Mouse (Mus musculus) kidney, adult 8-10 months (tissue): ENCODE measurements around the gene Memo1.
A peak's percentile ranks its signal among the peaks of the same experiment; 100 is the strongest.

Experiments used
- DNase-seq, 2 experiments: peaks; one replicate each; pipeline ENCODE4 v3.0.0; 2022

The Memo1 gene

DNA sequence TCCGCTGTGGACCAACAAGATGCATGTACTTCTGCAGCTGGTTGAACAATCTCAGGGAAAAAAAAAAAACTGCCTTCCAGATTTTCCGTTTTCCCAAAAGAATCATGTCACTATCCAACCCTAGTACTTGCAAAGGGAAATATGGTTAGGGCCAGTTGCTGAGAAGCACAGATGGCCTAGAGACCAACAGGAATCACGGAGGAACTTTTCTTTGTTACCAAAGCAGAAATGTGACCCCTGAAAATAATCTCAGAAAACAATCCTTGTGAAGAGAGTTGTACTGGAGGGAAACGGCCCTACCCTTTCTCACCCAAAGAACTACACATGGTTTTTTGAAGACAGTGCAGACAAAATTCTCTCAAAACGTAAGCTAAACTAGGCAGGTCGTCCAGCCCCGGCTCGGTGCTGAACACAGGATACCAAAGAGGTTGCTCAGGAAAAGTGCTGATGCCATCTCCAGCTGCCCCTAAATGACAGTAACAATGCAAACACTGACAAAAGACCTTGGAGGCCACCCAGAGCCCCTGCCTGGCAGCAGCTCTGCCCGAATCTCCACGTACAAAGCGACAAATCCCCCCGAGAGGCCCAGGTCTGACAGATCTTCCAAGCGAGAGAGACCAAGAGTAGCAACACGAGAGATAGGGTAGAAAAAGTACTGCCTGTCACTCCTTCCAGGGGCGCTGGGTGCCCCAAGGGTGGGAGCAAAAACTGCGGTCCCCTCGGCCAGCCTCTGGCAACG, 1.5 kb downstream of the Memo1 start:
- peak in 1 of 2 experiments; percentile 25 for DNase-seq

GRCm38 (mm10) chr17:74291640-74292361, 3.5 kb downstream of the Memo1 start:
- no peak for DNase-seq

DNA sequence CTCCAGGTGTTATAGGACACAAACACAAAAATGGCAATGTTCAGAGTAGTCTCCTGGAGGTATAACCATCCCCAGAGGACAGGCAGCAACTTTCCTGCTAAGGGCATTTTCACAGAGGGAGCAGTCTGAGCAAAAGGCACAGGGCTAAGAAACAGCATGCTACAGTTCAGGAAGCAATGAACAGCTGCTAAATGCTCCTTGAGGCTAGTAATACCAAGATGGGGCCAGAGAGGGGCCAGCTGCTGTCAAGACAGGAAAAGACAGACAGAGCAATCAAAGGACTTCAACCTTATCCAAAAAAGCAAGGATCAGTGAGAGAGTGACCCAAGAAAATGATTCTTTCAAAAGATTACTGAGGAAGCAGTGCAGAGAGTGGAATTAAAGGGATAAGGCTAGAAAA, 4.5 kb downstream of the Memo1 start:
- no peak for DNase-seq

GRCm38 (mm10) chr17:74290198-74290597, 5.1 kb downstream of the Memo1 start:
- DNase-seq = no peak

DNA sequence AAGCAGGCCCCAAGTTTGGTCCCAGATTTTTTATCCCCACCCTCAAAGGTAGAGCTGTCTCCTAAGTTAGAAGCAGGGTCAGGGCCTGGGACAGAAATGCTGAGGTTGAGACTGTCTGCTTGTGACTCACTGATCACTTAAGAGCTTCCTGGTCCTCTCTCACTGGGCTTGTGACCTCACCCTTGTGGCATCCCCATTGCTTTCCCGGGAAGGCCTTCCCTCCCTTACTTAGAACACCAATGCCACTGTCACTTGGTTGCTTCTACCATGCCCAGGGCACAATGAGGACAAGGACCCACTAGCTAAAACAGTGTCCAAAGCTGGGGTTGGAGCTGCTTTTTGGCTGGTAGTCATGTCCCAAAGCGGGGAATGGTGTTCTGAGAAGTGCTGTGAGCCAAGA, 6.7 kb downstream of the Memo1 start:
- no peak for DNase-seq

DNA sequence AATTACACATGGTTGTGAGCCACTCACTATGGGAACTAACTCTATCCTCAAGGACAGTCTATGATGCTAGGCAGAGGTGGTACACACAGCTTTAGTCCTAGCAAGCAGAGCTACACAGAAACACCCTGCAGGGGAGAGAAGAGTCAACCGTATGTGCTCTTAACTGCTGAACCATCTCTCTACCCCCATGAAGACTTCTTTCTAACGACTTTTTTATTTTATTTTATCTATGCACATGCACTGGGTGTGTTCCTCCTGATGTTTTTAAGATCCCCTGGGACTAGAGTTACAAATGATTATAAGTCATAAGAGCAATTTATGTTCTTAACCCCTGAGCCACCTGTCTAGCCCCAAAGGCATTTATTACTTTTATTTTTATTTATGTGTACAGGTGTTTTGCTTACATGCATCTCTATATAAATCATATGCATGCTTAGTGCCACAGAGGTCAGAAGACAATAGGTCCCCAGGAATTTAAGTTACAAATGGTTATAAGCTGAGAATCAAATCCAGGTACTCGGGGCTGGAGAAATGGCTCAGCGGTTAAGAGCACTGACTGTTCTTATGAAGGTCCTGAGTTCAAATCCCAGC, 9.1 kb downstream of the Memo1 start:
- no peak for DNase-seq

- no peak for DNase-seq
Measured at GRCm38 (mm10) chr17:74285730-74286129, 9.6 kb downstream of the Memo1 start.

GRCm38 (mm10) chr17:74284397-74285115, 10.8 kb downstream of the Memo1 start:
- peak; percentile 44 to 73 for DNase-seq

GRCm38 (mm10) chr17:74282024-74282423, 13.3 kb downstream of the Memo1 start:
- DNase-seq = no peak

GRCm38 (mm10) chr17:74278966-74279869, 16.1 kb downstream of the Memo1 start:
- no peak for DNase-seq

DNA sequence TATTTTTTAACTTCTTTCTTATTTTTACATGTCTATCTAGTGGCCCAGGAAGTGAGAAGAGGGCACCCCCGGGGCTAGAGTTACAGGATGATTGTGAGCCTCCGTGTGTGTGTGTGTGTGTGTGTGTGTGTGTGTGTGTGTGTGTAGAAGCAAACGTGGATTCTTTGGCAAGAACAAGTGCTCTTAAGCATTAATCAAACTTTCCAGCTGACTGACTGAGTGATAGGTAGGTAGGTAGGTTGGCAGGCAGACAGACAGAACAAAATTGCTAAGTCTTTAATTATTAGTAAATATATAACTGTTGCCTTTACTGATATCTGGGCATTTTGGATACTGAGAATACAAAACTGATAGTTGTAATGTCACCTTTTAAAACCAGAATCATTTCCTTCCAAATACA, 20.9 kb downstream of the Memo1 start:
- no peak for DNase-seq

DNA sequence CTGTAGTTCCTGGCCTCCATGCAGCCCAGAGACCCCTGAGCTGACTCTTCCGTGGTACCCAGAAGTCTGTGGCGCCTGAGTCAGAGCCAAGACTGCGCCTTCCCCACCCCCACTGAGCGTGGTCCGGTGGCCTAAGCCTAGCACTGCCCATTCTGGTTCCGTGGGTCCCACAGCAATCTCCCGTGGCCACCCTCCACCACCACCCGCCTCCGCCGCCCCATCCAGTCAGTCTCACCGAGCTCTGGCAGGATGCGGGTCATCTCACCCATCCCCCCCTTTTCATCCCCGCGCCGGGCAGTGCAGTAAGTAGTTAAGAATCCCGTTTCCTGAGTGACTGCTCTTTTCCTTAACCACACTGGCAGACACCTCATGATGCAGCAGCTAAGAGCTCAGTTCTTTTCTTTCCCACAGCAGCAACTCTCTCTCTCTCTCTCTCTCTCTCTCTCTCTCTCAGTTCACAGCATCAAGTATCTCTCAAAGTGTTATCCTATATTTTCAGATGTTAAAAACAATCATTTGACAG, 22.6 kb downstream of the Memo1 start:
- no peak for DNase-seq

DNA sequence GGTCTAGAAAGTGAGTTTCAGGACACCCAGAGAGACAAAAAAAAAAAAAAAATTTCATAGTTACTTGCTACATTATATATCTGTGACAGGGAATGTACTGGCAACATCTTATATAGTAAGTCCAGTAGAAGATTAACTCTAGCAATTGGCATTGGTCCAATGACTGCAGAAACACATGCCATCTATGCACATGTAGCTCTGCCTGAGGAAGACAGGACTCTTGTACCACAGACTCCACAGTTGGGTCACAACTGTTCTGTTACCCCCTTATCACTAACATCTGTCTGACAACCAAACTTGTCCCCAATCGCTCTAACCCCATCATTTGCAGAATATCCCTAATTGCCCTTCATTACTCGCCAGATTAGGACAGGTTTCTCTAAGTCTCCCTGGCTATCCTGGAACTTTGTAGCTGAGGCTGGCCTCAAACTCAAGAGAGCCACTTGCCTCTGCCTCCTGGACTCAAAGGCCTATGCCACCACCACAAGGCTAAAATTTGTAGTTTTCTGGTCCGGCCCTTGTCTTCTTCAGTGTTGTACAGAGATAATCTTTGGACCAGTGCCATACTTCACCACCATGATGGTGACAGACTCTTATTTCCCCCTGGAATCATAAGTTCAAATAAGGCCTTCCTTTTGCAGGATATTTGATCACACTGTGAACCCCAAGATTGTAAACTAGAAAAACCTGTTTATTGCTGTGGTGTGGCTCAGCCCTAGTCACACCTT, 23.6 kb downstream of the Memo1 start:
- DNase-seq = no peak

DNA sequence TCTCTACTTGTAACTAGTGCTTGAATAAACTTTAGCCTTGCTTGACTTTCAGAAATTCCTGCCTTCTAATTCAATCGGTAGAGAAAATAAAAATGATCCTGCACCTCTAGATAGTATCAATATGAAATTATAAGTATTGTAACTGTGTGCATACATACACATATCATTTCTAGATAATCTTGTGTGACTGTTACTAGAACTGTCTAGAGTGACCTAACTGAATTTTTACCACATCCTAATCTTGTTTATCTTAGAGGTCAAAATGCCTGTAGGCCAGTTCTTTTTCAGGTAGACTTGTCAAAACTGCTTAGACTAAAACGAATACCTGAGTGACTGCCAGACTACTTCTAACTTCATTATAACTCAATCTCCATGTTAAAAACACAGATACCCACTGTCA, 25.1 kb downstream of the Memo1 start:
- DNase-seq = no peak

DNA sequence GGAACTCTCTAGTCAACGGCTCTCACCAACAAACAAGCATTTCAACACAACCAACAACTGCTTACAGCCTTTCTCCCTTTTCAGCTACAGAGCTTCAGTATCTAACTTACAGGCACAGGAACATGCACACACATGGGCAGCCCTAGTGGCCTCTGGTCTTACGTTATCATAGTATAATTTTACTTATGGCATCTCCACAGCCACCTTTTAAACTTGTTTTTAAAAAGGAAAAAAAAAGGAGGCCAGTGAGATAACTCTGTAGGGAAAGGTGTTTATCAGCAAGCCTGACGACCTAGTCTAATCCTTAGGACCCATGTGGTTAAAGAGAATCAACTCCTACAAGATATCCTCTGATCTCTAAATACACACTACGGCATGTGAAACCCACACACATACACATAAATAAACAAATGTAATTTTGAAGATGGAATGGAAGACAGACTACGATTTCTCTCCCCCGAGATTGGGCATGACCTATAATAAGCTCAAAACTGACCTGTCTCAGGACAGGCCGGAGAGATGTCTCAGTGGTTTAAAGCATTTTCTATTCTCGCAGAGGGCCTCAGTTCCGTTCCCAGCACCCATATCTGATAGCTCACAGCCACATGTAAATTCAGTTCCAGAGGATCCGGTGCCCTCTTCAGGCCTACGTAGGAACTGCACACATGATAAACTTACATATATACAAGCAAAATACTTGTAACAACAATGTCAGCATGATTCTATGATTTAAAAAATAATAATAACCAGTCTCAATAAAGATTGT, 27.7 kb downstream of the Memo1 start:
- DNase-seq = no peak

DNA sequence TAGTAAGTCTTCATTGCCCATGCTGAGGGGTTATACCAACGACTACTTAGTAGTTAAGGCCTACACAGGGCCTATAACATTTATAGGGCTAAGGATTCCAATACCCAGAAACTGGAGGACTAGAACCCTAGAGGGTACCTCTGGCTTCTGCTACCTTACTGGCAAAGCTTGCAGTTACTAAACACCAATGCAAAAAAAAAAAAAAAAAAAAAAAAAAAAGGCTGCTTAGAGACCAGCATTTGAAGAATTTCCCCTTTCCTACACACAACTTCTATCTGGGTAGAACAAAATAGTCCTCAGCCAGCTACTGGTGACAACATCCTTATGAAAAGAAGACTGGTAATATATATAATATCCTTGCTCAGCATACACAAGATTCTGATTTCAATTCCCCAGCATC, 29.7 kb downstream of the Memo1 start:
- DNase-seq = no peak

DNA sequence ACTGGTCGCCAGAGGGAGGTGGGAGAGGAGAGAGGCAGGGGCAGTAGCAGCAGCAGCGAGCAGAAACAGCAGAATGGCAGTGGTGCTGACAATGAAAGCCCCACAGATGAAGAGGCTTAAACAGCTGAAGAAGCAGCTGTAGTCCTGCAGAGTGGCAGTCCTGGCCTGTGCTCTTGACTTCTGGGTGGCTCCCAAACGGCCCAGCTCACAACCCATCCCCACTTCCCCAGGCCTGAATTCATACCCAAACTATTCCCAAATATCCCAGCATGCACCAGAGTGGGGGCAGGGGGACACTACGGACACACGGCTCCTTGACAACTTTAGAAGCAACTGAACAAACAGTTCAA, 30.2 kb downstream of the Memo1 start:
- DNase-seq = no peak

GRCm38 (mm10) chr17:74264333-74265155, 30.8 kb downstream of the Memo1 start:
- peak in 1 of 2 experiments; percentile 24 for DNase-seq

DNA sequence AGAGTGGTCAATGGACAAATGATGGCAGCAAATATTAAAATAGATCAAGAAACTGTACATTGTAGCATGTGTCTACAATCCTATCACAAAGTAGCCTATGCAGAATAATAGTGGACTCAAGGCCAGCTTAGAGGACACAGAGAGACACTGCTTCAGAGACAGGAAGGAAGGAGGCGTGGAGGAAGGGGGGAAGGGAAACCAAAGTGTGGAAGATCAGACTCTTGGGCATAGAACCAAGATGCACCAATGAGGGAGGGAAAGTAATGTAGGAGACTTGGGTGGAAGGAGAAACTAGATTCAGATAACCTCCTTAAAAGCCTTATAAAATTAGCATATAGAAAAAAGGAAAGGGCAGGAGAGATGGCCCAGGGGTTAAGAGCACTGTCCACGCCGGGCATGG, 32.9 kb downstream of the Memo1 start:
- no peak for DNase-seq

DNA sequence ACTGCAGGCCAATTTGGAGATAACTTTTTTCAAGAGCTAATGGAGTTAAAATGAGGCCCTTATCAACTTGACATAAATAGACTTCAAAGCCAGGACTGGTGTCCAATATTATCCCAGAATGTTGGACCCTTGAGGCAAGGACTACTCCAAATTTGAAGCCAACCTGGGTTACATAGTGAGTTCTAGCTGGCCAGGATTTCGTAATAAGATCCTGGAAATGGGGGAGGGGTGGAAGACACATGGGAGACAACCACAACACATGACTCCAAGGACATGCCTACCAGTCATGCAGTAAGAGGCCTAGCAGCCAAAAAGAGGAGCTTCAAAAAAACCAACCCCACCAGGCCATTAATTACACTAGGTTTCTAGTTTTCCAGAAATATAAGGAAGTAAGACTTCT, 50.0 kb downstream of the Memo1 start:
- DNase-seq = no peak
